Mouse (Mus musculus) heart, adult 11 months (tissue): ENCODE measurements around the gene Fut4.
"Not testable (repeated sequence)": the region's sequence is repeated elsewhere in the genome, so short reads cannot be mapped to it uniquely, and the experiment has no call there.

Experiments used
- DNase-seq: peaks from one replicate; pipeline ENCODE4 v3.0.0; 2022

The Fut4 gene

GRCm38 (mm10) chr9:14724755-14725420 lies 27.3 kb downstream of the Fut4 start:
- DNase-seq = peak; percentile 84

- no peak for DNase-seq
These were observed 30.6 kb downstream of the Fut4 start for GRCm38 (mm10) chr9:14721610-14722009.

GRCm38 (mm10) chr9:14720384-14720783 lies 31.8 kb downstream of the Fut4 start:
- DNase-seq = no peak

GRCm38 (mm10) chr9:14718332-14718691 lies 33.9 kb downstream of the Fut4 start:
- DNase-seq = no peak

- DNase-seq = peak; percentile 93
These were observed 34.4 kb downstream of the Fut4 start for GRCm38 (mm10) chr9:14717689-14718331.

GRCm38 (mm10) chr9:14715258-14715657 lies 36.9 kb downstream of the Fut4 start:
- DNase-seq = no peak

- no peak for DNase-seq
These were observed 41.3 kb downstream of the Fut4 start for GRCm38 (mm10) chr9:14710910-14711309.

- no peak for DNase-seq
These were observed 46.7 kb downstream of the Fut4 start for GRCm38 (mm10) chr9:14705321-14706162.

GRCm38 (mm10) chr9:14700795-14701194 lies 51.4 kb downstream of the Fut4 start:
- not testable (repeated sequence) for DNase-seq

- DNase-seq = no peak
These were observed 52.9 kb downstream of the Fut4 start for GRCm38 (mm10) chr9:14699288-14699640.

- DNase-seq = peak; percentile 97
These were observed 53.5 kb downstream of the Fut4 start for GRCm38 (mm10) chr9:14698582-14699287.
